Mouse (Mus musculus) midbrain, embryonic 16.5 days (tissue): ENCODE data around the gene Samsn1. TPM values are rescaled to one million over a fixed set of nuclear protein-coding genes. Genes with fewer than 3 reads are reported as not detected.

Experiments used
- ATAC-seq: fragments of 200-750 bp; cut with Nextera tagmentation; 2 replicates; pipeline ENCODE4 v1.8.0; 2017; ENCODE audit warnings: moderate TSS enrichment
- H3K27ac ChIP-seq: fragments of 300-500 bp; sonication (generic); 2 replicates; pipeline ENCODE4 v1.5.1; 2014; ENCODE audit warnings: mild to moderate bottlenecking, low read length, mixed read lengths
- H3K27me3 ChIP-seq: fragments of 300-500 bp; sonication (generic); 2 replicates; pipeline ENCODE4 v1.6.1; 2014; ENCODE audit warnings: low read depth, low read length, mixed read lengths; ENCODE audit not compliant: control insufficient read depth, insufficient read depth
- H3K36me3 ChIP-seq: fragments of 300-500 bp; sonication (generic); 2 replicates; pipeline ENCODE4 v1.6.1; 2014; ENCODE audit warnings: mild to moderate bottlenecking, low read length, moderate library complexity, mixed read lengths; ENCODE audit not compliant: control insufficient read depth, insufficient read depth
- H3K4me1 ChIP-seq: fragments of 300-500 bp; sonication (generic); 2 replicates; pipeline ENCODE4 v1.6.1; 2014; ENCODE audit warnings: mild to moderate bottlenecking, low read length, mixed read lengths; ENCODE audit not compliant: control insufficient read depth, insufficient read depth
- H3K4me2 ChIP-seq: fragments of 300-500 bp; sonication (generic); 2 replicates; pipeline ENCODE4 v1.6.1; 2014; ENCODE audit warnings: mild to moderate bottlenecking, low read length, mixed read lengths
- H3K4me3 ChIP-seq: fragments of 300-500 bp; sonication (generic); 2 replicates; pipeline ENCODE4 v1.5.1; 2014; ENCODE audit warnings: low read depth, mild to moderate bottlenecking, low read length, moderate library complexity, mixed read lengths
- H3K9ac ChIP-seq: fragments of 300-500 bp; sonication (generic); 2 replicates; pipeline ENCODE4 v1.6.1; 2014; ENCODE audit warnings: low read depth, low read length, mixed read lengths
- H3K9me3 ChIP-seq: fragments of 300-500 bp; sonication (generic); replicated peaks from 2 replicates; pipeline ENCODE4 v1.6.1; 2014; ENCODE audit warnings: mild to moderate bottlenecking, low read length, mixed read lengths; ENCODE audit not compliant: control insufficient read depth, poor library complexity, severe bottlenecking
- WGBS: fragments of 180-500 bp; shearing (Covaris S2); extraction: QIAGEN DNeasy Blood & Tissue Kit; methylation state at CpG from one replicate; pipeline ENCODE4 v1.1.7; 2014; 5-methylcytosine and 5-hydroxymethylcytosine counted together
- polyA plus RNA-seq: library from polyadenylated mRNA; unstranded; fragments of >200 nt; fragmentation: Nextera tagmentation; extraction: Ambion mirVana; gene quantifications from 2 replicates; pipeline ENCODE4 v1.2.1, GENCODE M21; 2015

Samsn1 gene
- polyA plus RNA-seq, 1 experiment from 2014 or later: 1.1 TPM

- Histone ChIP-seq H3K9ac (no peak overlapping the region), H3K4me3 (no peak overlapping the region), H3K27me3 (no peaks in the 10 kb centered on the region), H3K4me2 (no peak overlapping the region), H3K4me1 (no peaks in the 10 kb centered on the region), H3K9me3 (no peaks in the 10 kb centered on the region), H3K27ac (no peak overlapping the region), H3K36me3 (no peaks in the 10 kb centered on the region)
- ATAC-seq: no peak
- 28% methylated on average over 3 of the region's 3 CpGs for WGBS
These were observed 201.1 kb downstream of the Samsn1 start for GRCm38 (mm10) chr16:75820963-75821362.
